Mouse (Mus musculus) testis, adult 2 months (tissue): ENCODE data around the gene Ston2.

Source experiments
- CTCF ChIP-seq: fragments of 200-500 bp; IDR thresholded peaks from 2 replicates; pipeline ENCODE4 v1.5.1; 2012; ENCODE audit warnings: low read depth, mild to moderate bottlenecking, inconsistent platforms, low read length, moderate library complexity; ENCODE audit not compliant: control insufficient read depth, insufficient read depth, insufficient replicate concordance
- POLR2A ChIP-seq: fragments of 200-500 bp; IDR thresholded peaks from 2 replicates; pipeline ENCODE4 v1.6.1; 2012; ENCODE audit warnings: low read depth, mild to moderate bottlenecking, inconsistent platforms, low read length, moderate library complexity; ENCODE audit not compliant: control insufficient read depth

- no peak for TF ChIP-seq POLR2A
- TF ChIP-seq CTCF, result no peak
Observed at GRCm38 (mm10) chr12:91745758-91746290, 42.4 kb downstream of the Ston2 start.
